Mouse (Mus musculus) spleen, embryonic (tissue): Measurements from ENCODE around the gene Kif26a.

Source experiments
- CTCF ChIA-PET: fragments of 350-600 bp; sonication (Branson Sonifier 250); formaldehyde crosslinking; loops from one replicate; lab custom pipeline; 2022; lab: Charles Lee

Kif26a gene

DNA sequence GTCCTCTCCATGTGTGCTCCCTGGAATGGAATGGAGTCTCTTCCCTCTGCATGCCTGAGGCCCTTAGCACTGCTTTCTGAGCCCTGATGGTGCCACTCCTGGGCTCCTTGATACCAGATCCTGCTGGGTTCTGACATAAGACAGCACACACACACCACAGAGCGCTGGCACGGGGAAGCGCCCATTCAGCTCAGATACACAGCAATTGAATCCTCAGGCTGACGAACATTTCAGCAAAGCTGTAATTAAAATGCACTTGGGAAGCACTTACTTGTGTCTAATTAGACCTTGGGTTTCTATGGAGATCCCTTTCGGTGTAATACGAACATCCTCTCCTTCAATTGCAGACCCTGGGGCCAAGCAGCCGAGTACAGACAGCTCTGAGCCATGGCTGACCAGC is 71.0 kb downstream of the Kif26a start:
- CTCF ChIA-PET, result no interaction called here

GRCm38 (mm10) chr12:112217681-112218080 is 71.7 kb downstream of the Kif26a start:
- CTCF ChIA-PET, result no interaction called here

GRCm38 (mm10) chr12:112221290-112221689 is 75.3 kb downstream of the Kif26a start:
- CTCF ChIA-PET, result no interaction called here

DNA sequence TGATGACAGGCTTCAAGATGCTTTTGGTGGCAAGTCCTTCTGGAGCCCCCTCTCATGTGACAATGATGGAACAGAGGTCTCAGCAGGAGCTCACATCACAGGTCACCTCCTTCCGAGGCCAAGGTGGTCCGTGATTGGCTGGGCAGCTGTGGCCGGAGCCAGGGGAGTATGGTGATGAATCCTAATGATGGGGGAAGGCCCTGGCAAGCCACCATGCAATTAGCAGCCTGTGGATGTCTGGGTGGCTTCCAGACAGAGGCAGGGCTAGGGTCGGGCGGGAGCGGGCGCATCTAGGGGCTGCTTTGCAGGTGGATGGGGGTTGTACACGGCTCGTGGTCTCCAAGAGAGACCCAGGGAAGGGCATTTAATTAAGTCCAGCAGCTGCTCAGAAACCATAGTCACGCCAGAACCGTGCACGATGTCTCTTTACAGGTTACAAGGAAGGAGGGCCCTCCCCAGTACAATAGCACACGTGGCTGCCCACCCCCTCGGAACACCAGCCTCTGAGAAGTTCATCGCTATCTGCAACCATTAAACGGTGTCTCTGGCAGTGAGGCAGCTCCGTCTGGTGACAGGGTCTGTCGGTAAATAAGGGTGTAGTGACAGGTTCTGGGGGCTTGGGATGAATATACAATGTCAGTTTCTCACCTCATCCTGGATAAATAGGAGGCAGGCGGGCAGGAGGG is 75.9 kb downstream of the Kif26a start:
- CTCF ChIA-PET, result no interaction called here

DNA sequence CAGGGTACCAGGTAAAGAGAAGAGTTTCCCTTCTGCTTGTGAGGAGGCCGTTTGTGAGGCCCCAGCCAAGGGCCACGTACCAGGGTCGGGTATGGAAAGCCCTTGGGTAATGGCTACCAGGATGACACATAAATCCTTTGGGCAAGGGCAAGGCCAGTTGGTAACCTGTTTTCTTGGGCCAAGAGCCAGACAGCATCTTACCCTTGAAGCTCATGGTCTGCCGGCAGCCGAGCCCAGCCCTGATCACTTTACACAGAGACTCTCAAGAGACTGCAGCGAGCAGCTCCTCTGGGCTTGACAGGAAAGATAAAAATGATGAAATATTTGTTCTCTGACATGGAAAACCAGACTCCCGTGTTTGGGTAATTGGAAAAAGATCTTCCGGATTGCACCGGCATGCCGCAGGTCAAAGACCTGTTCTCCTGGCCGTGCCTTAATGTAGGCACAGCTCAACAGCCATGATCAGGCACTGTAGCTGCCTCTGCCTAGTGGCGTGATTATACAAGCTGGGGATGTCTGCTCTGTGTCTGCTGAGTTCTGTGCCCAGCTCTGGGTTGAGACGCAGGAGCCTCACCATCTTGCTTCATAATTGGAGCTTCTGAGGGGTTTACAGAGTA is 77.8 kb downstream of the Kif26a start:
- CTCF ChIA-PET, result no interaction called here

DNA sequence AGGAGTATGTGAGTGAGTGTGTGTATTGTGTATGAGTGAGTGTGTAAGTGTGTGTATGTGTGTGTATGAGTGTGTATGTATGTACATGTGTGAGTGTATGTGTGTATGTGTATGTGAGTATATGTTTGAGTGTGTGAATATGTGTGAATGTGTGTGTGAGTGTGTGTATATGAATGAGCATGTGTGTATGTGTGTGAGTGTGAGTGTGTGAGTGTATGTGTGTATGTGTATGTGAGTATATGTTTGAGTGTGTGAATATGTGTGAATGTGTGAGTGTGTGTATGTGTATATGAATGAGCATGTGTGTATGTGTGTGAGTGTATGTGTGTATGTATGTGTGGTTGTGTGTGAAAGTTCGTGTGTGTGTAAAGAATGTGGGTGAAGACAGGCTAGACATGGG is 80.2 kb downstream of the Kif26a start:
- CTCF ChIA-PET, result no interaction called here

- CTCF ChIA-PET, result no interaction called here
Observed at GRCm38 (mm10) chr12:112226656-112227055, 80.6 kb downstream of the Kif26a start.

GRCm38 (mm10) chr12:112229084-112229483 is 83.1 kb downstream of the Kif26a start:
- CTCF ChIA-PET, result no interaction called here

DNA sequence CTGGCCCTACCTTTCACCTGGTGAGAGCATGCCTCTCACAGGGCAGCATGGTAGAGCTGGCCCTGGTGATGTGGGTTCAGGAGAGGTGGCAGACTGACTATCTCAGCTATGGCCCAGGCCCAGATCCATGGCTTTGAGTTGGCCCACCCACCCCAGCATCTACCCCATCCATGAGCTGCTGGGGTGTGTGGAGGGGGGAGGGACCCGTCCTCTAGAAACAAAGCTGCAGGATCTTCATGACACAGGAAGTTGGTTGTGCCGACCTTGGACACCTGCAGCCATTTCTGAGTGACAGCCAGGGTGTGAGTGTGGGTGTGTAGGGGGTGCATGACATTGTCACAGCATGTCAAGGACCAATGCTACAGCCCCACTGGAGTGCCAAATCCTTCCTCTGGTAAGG is 84.2 kb downstream of the Kif26a start:
- CTCF ChIA-PET, result no interaction called here
